Mouse (Mus musculus) naive thymus-derived CD4-positive, alpha-beta T cell, adult 2 months (primary cell): ENCODE results near the gene Cog5.

ENCODE experiments used
- DNase-seq: peaks from one replicate; pipeline ENCODE4 v3.0.0-alpha.2; 2011; ENCODE audit warnings: low read depth

Cog5 gene

GRCm38 (mm10) chr12:31938391-31938997 is 283.8 kb downstream of the Cog5 start:
- DNase-seq = no peak

- DNase-seq = no peak
Observed at GRCm38 (mm10) chr12:31939026-31939425, 284.4 kb downstream of the Cog5 start.

- DNase-seq = no peak
Observed at GRCm38 (mm10) chr12:31943020-31943654, 288.5 kb downstream of the Cog5 start.

- DNase-seq = no peak
Observed at GRCm38 (mm10) chr12:31944405-31944804, 289.7 kb downstream of the Cog5 start.

GRCm38 (mm10) chr12:31947476-31947875 is 292.8 kb downstream of the Cog5 start:
- peak; percentile 77 for DNase-seq

- peak; percentile 15 for DNase-seq
Observed at GRCm38 (mm10) chr12:31948101-31949000, 293.7 kb downstream of the Cog5 start.

GRCm38 (mm10) chr12:31949193-31949741 is 294.6 kb downstream of the Cog5 start:
- DNase-seq = peak; percentile 86

GRCm38 (mm10) chr12:31949759-31950658 is 295.3 kb downstream of the Cog5 start, which contains the start of gene Hbp1:
TSS of gene Hbp1 (minus strand) at chr12:31950535.
- DNase-seq = peak; percentile 99

- DNase-seq = no peak
Observed at GRCm38 (mm10) chr12:31950659-31951031, 296.0 kb downstream of the Cog5 start.

- DNase-seq = no peak
Observed at GRCm38 (mm10) chr12:31955843-31956242, 301.2 kb downstream of the Cog5 start.

- no peak for DNase-seq
Observed at GRCm38 (mm10) chr12:31964074-31964473, 309.4 kb downstream of the Cog5 start.

GRCm38 (mm10) chr12:31965517-31966212 is 311.0 kb downstream of the Cog5 start:
- DNase-seq = no peak

GRCm38 (mm10) chr12:31966405-31966804 is 311.7 kb downstream of the Cog5 start:
- no peak for DNase-seq

GRCm38 (mm10) chr12:31967536-31967935 is 312.9 kb downstream of the Cog5 start:
- peak; percentile 87 for DNase-seq

GRCm38 (mm10) chr12:31969111-31969510 is 314.4 kb downstream of the Cog5 start:
- no peak for DNase-seq

GRCm38 (mm10) chr12:31971547-31971946 is 316.9 kb downstream of the Cog5 start:
- DNase-seq = no peak

- DNase-seq = no peak
Observed at GRCm38 (mm10) chr12:31973473-31974172, 319.0 kb downstream of the Cog5 start.

- DNase-seq = peak; percentile 34
Observed at GRCm38 (mm10) chr12:31976544-31976943, 321.9 kb downstream of the Cog5 start.

GRCm38 (mm10) chr12:31977613-31978195 is 323.0 kb downstream of the Cog5 start:
- no peak for DNase-seq

GRCm38 (mm10) chr12:31983238-31983637 is 328.6 kb downstream of the Cog5 start:
- DNase-seq = no peak
